Mouse (Mus musculus) kidney, postnatal 0 days (tissue): Measurements from ENCODE around the gene Ankrd55. TPM values are rescaled to one million over a fixed set of nuclear protein-coding genes. Genes with fewer than 3 reads are reported as not detected.
A peak's percentile ranks its signal among the peaks of the same experiment; 100 is the strongest.

Experiments
- ATAC-seq: fragments of 200-750 bp; cut with Nextera tagmentation; replicated peaks from 2 replicates; pipeline ENCODE4 v1.8.0; 2017; ENCODE audit warnings: low read depth, moderate number of reproducible peaks, moderate TSS enrichment, moderate library complexity; ENCODE audit not compliant: low FRiP score
- DNase-seq: peaks from one replicate; pipeline ENCODE4 v3.0.0-alpha.2; 2016; ENCODE audit warnings: low spot score
- H3K27ac ChIP-seq: fragments of 300-500 bp; sonication (generic); 2 replicates; pipeline ENCODE4 v1.5.1; 2014; ENCODE audit warnings: mild to moderate bottlenecking
- H3K27me3 ChIP-seq: fragments of 300-500 bp; sonication (generic); 2 replicates; pipeline ENCODE4 v1.6.1; 2014; ENCODE audit warnings: low read length, mixed read lengths; ENCODE audit not compliant: insufficient read depth
- H3K36me3 ChIP-seq: fragments of 300-500 bp; sonication (generic); 2 replicates; pipeline ENCODE4 v1.6.1; 2014; ENCODE audit warnings: low read length, mixed read lengths; ENCODE audit not compliant: insufficient read depth
- H3K4me1 ChIP-seq: fragments of 300-500 bp; sonication (generic); replicated peaks from 2 replicates; pipeline ENCODE4 v1.6.1; 2014; ENCODE audit warnings: antibody characterized with exemption, low read length, mixed read lengths; ENCODE audit not compliant: insufficient read depth
- H3K4me2 ChIP-seq: fragments of 300-500 bp; sonication (generic); 2 replicates; pipeline ENCODE4 v1.6.1; 2014; ENCODE audit warnings: mild to moderate bottlenecking, low read length, moderate library complexity, mixed read lengths
- H3K4me3 ChIP-seq: fragments of 300-500 bp; sonication (generic); replicated peaks from 2 replicates; pipeline ENCODE4 v1.5.1; 2014; ENCODE audit warnings: low read depth, low read length
- H3K9ac ChIP-seq: fragments of 300-500 bp; sonication (generic); 2 replicates; pipeline ENCODE4 v1.6.1; 2014; ENCODE audit warnings: low read depth, low read length
- H3K9me3 ChIP-seq: fragments of 300-500 bp; sonication (generic); replicated peaks from 2 replicates; pipeline ENCODE4 v1.6.1; 2016; ENCODE audit warnings: low read length, inconsistent platforms, mixed read lengths
- CTCF ChIP-seq: IDR thresholded peaks from 2 replicates; pipeline ENCODE4 v1.5.1; 2016; ENCODE audit warnings: antibody characterized with exemption, low read depth, mild to moderate bottlenecking, moderate library complexity
- WGBS: fragments of 180-500 bp; shearing (Covaris S2); extraction: QIAGEN DNeasy Blood & Tissue Kit; methylation state at CpG from one replicate; pipeline ENCODE4 v1.1.7; 2014; 5-methylcytosine and 5-hydroxymethylcytosine counted together
- polyA plus RNA-seq: library from polyadenylated mRNA; unstranded; fragments of >200 nt; fragmentation: Nextera tagmentation; extraction: Ambion mirVana; gene quantifications from 2 replicates; pipeline ENCODE4 v1.2.1, GENCODE M21; 2015

The Ankrd55 gene
- polyA plus RNA-seq, 1 experiment from 2014 or later: 0.30 TPM

DNA sequence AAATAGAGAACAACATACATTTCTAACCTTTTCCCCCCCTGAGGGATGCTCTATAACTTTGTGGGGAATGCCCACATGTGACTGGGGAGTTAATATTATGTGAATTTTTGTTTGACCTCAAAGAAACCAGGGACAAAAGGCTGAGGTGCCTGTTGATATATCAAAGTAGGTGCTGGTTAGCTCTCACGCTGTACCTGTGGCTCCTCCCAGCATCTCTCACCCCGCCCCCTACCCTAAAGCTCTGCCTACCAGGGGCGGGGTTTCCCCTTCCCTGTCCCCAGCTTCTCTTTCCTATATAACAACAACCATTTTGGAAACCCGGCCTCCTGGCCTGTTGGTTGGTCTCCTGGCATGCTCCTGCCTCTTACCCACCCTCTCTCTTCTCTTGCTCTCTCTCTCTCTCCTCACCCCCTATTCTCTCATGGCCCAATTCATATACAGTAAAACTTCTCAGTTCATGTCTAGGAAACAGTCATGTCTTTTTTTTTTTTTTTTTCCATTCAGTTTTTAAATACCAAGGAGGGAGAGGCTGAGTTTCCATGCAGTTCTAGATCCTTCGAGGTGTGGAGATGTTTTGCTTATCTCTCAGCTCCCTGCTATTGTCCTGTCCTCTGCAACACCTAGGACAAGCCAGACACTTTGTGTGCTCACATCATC is 54.8 kb downstream of the Ankrd55 start:
- H3K4me3 ChIP-seq: no peak overlapping the region
- H3K27me3 ChIP-seq: no peaks in the 10 kb centered on the region
- ATAC-seq: no peak
- H3K36me3 ChIP-seq: no peaks in the 10 kb centered on the region
- no peaks in the 10 kb centered on the region for H3K9me3 ChIP-seq
- no peak for TF ChIP-seq CTCF
- H3K9ac ChIP-seq: no peak overlapping the region
- 57% methylated on average over 5 of the region's 5 CpGs for WGBS
- no peak for DNase-seq
- no peak overlapping the region for H3K27ac ChIP-seq
- peaks cover 14% of the 10 kb centered on the region for H3K4me1 ChIP-seq
- no peak overlapping the region for H3K4me2 ChIP-seq

- Histone ChIP-seq H3K4me1 (peaks cover 14% of the 10 kb centered on the region), H3K27me3 (no peaks in the 10 kb centered on the region), H3K4me3 (no peak overlapping the region), H3K27ac (no peak overlapping the region), H3K9ac (no peak overlapping the region), H3K4me2 (no peak overlapping the region), H3K36me3 (no peaks in the 10 kb centered on the region), H3K9me3 (no peaks in the 10 kb centered on the region)
- no peak for ATAC-seq
- 72% methylated on average over 5 of the region's 5 CpGs for WGBS
- TF ChIP-seq CTCF: no peak
- no peak for DNase-seq
Measured at GRCm38 (mm10) chr13:112343628-112344009, 55.4 kb downstream of the Ankrd55 start.

DNA sequence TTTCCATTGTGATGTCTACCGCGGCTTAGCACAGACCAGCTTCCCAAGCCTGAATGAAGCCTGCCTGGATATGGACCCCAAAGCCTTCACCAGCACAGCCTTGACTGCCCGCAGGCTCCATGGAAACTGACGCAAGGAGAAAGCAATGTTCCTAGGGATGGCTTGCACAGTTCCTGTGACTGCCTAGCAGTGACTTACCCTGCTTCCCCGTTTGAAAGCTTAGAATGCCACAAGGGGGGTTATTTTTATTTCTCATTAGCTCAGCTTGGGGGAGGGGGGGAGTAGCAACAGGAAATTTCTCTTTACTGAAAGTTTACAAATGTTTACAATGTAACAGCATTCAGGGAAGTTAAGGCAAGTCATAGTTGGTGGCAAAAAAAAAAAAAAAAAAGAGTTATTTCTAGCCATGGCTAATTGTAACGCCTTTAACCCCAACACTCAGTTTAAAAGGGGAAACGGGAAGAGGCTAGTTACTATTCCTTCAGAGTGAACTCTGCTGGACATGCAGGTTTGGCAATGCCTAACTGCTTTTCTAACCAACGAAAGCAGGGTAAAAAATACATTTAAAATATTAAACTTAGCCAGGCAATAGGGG is 56.1 kb downstream of the Ankrd55 start:
- WGBS: 78% methylated on average over 8 of the region's 8 CpGs

DNA sequence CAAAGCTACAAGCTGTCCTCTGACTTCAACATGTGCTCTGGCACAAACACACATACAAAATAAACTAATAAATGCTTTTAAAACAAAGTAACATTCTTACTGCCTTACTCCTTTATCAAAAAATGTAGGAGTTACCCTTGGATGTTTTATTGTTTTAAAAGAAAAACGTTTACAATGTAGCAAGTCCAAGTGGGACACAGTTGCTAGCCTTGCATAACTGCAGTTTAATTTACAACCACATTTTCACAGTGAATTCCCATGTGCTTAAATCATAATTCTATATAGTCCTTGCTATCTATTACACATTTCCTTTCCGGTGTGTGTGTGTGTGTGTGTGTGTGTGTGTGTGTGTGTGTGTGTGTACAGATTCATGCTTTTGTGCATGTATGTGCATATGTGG is 57.3 kb downstream of the Ankrd55 start:
- H3K27me3 ChIP-seq: no peaks in the 10 kb centered on the region
- WGBS: 35% methylated on average over 2 of the region's 2 CpGs
- H3K4me3 ChIP-seq: no peak overlapping the region
- peak; percentile 72 for DNase-seq
- H3K4me1 ChIP-seq: peaks cover 14% of the 10 kb centered on the region
- no peaks in the 10 kb centered on the region for H3K36me3 ChIP-seq
- H3K9me3 ChIP-seq: no peaks in the 10 kb centered on the region
- no peak for TF ChIP-seq CTCF
- no peak overlapping the region for H3K4me2 ChIP-seq
- H3K27ac ChIP-seq: no peak overlapping the region; the same call in 1 of the 2 replicates
- no peak overlapping the region for H3K9ac ChIP-seq
- ATAC-seq: no peak

More for the DNA sequence above, 56.1 kb downstream of the Ankrd55 start:
- H3K9me3 ChIP-seq: no peaks in the 10 kb centered on the region
- H3K27ac ChIP-seq: no peak overlapping the region
- ATAC-seq (no peak), DNase-seq (no peak)
- no peak overlapping the region for H3K4me2 ChIP-seq
- H3K36me3 ChIP-seq: no peaks in the 10 kb centered on the region
- H3K27me3 ChIP-seq: no peaks in the 10 kb centered on the region
- peaks cover 14% of the 10 kb centered on the region for H3K4me1 ChIP-seq
- H3K9ac ChIP-seq: no peak overlapping the region
- H3K4me3 ChIP-seq: no peak overlapping the region
- no peak for TF ChIP-seq CTCF

GRCm38 (mm10) chr13:112346031-112346430 is 57.8 kb downstream of the Ankrd55 start:
- H3K27me3 ChIP-seq: no peaks in the 10 kb centered on the region
- H3K4me1 ChIP-seq: peaks cover 14% of the 10 kb centered on the region
- DNase-seq (no peak), ATAC-seq (0 out of 2 replicates have a peak, but pooled peaks have one; percentile 14)
- no peaks in the 10 kb centered on the region for H3K36me3 ChIP-seq
- no peak overlapping the region for H3K4me2 ChIP-seq
- H3K27ac ChIP-seq: peak overlapping the region; percentile 25; the same call in 1 of the 2 replicates
- no peak overlapping the region for H3K4me3 ChIP-seq
- WGBS: 66% methylated on average over 11 of the region's 11 CpGs
- no peak for TF ChIP-seq CTCF
- no peaks in the 10 kb centered on the region for H3K9me3 ChIP-seq
- no peak overlapping the region for H3K9ac ChIP-seq

DNA sequence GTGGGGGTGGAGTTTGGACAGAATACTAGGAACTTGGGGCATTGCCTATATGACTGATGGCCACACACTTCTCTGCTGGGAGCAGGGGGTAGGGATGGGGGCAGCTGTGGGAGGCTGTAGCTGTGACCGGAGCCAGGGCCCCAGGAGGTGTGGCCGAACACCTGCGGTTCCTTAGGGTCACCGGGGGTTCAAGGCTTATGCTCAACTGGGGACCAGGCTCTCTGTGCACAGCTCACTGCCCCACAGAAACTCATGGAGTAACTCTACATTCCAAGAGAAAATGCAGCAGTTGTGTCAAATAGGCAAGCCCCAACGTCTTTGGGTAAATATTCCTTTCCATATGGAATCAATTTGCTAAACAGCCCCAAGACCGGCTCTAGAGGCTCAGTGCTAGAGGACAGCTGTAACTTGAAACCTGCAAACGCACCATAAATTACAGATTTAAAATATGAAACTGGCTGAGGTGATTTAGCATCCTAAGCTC is 58.5 kb downstream of the Ankrd55 start:
- DNase-seq: no peak
- no peak overlapping the region for H3K9ac ChIP-seq
- WGBS: 30% methylated on average over 7 of the region's 7 CpGs
- peak; percentile 27; the same call in 1 of the 2 replicates for ATAC-seq
- no peaks in the 10 kb centered on the region for H3K36me3 ChIP-seq
- H3K9me3 ChIP-seq: no peaks in the 10 kb centered on the region
- H3K27me3 ChIP-seq: no peaks in the 10 kb centered on the region
- no peak for TF ChIP-seq CTCF
- no peak overlapping the region for H3K4me3 ChIP-seq
- 0 out of 2 replicates have a peak overlapping the region, but pooled peaks have one; percentile 25 for H3K27ac ChIP-seq
- H3K4me2 ChIP-seq: no peak overlapping the region
- peaks cover 14% of the 10 kb centered on the region for H3K4me1 ChIP-seq
